Mouse (Mus musculus) heart, adult 2 months (tissue): ENCODE measurements at regions not wholly inside any gene's neighbourhood (a gene's known extent, or its start where the extent isn't known, plus 50 kb on each side); places are given as distances from the start of the nearest gene placed in this dataset.

ENCODE experiments used
- CTCF ChIP-seq: fragments of 200-600 bp; IDR thresholded peaks from 2 replicates; pipeline ENCODE4 v1.8.1; 2022; ENCODE audit warnings: antibody characterized with exemption, mild to moderate bottlenecking, moderate library complexity
- EP300 ChIP-seq: fragments of 200-500 bp; IDR thresholded peaks from 2 replicates; pipeline ENCODE4 v1.6.1; 2011; ENCODE audit warnings: low read depth, low read length, control low read depth; ENCODE audit not compliant: insufficient read depth
- POLR2A ChIP-seq: fragments of 200-500 bp; IDR thresholded peaks from 2 replicates; pipeline ENCODE4 v1.6.1; 2011; ENCODE audit warnings: mild to moderate bottlenecking, low read depth, low read length, control low read depth; ENCODE audit not compliant: insufficient read depth

DNA sequence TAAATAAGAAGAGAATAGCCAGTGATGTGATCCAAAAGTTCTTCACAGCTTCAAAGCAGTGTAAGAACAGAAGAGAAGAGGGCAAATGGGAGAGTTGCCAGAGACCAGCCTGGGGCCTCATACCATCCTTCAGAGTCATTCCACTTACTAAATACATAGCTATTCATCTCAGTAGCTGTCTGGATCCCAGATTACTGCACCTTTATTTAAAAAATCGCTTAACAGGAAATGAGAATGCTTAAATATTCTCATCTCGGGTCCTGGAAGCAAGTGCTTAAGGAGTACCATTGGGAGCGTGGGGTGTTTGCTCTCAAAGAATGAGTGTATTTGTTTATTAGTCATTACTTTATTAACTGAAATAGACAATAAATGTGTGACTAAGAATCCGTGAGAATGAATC lies 102.3 kb downstream of the Areg start:
- TF ChIP-seq POLR2A (no peak), CTCF (no peak), EP300 (no peak)
